Mouse (Mus musculus) kidney, postnatal 0 days (tissue): ENCODE measurements around the gene Erbb2. TPM values are rescaled to one million over a fixed set of nuclear protein-coding genes. Genes with fewer than 3 reads are reported as not detected.

Experiments used
- ATAC-seq: fragments of 200-750 bp; cut with Nextera tagmentation; replicated peaks from 2 replicates; pipeline ENCODE4 v1.8.0; 2017; ENCODE audit warnings: low read depth, moderate number of reproducible peaks, moderate TSS enrichment, moderate library complexity; ENCODE audit not compliant: low FRiP score
- DNase-seq: peaks from one replicate; pipeline ENCODE4 v3.0.0-alpha.2; 2016; ENCODE audit warnings: low spot score
- H3K27ac ChIP-seq: fragments of 300-500 bp; sonication (generic); 2 replicates; pipeline ENCODE4 v1.5.1; 2014; ENCODE audit warnings: mild to moderate bottlenecking
- H3K27me3 ChIP-seq: fragments of 300-500 bp; sonication (generic); 2 replicates; pipeline ENCODE4 v1.6.1; 2014; ENCODE audit warnings: low read length, mixed read lengths; ENCODE audit not compliant: insufficient read depth
- H3K36me3 ChIP-seq: fragments of 300-500 bp; sonication (generic); 2 replicates; pipeline ENCODE4 v1.6.1; 2014; ENCODE audit warnings: low read length, mixed read lengths; ENCODE audit not compliant: insufficient read depth
- H3K4me1 ChIP-seq: fragments of 300-500 bp; sonication (generic); replicated peaks from 2 replicates; pipeline ENCODE4 v1.6.1; 2014; ENCODE audit warnings: antibody characterized with exemption, low read length, mixed read lengths; ENCODE audit not compliant: insufficient read depth
- H3K4me2 ChIP-seq: fragments of 300-500 bp; sonication (generic); 2 replicates; pipeline ENCODE4 v1.6.1; 2014; ENCODE audit warnings: mild to moderate bottlenecking, low read length, moderate library complexity, mixed read lengths
- H3K4me3 ChIP-seq: fragments of 300-500 bp; sonication (generic); replicated peaks from 2 replicates; pipeline ENCODE4 v1.5.1; 2014; ENCODE audit warnings: low read depth, low read length
- H3K9ac ChIP-seq: fragments of 300-500 bp; sonication (generic); 2 replicates; pipeline ENCODE4 v1.6.1; 2014; ENCODE audit warnings: low read depth, low read length
- H3K9me3 ChIP-seq: fragments of 300-500 bp; sonication (generic); replicated peaks from 2 replicates; pipeline ENCODE4 v1.6.1; 2016; ENCODE audit warnings: low read length, inconsistent platforms, mixed read lengths
- CTCF ChIP-seq: IDR thresholded peaks from 2 replicates; pipeline ENCODE4 v1.5.1; 2016; ENCODE audit warnings: antibody characterized with exemption, low read depth, mild to moderate bottlenecking, moderate library complexity
- WGBS: fragments of 180-500 bp; shearing (Covaris S2); extraction: QIAGEN DNeasy Blood & Tissue Kit; methylation state at CpG from one replicate; pipeline ENCODE4 v1.1.7; 2014; 5-methylcytosine and 5-hydroxymethylcytosine counted together
- polyA plus RNA-seq: library from polyadenylated mRNA; unstranded; fragments of >200 nt; fragmentation: Nextera tagmentation; extraction: Ambion mirVana; gene quantifications from 2 replicates; pipeline ENCODE4 v1.2.1, GENCODE M21; 2015

The Erbb2 gene
- polyA plus RNA-seq, 1 experiment from 2014 or later: 36.1 TPM

DNA sequence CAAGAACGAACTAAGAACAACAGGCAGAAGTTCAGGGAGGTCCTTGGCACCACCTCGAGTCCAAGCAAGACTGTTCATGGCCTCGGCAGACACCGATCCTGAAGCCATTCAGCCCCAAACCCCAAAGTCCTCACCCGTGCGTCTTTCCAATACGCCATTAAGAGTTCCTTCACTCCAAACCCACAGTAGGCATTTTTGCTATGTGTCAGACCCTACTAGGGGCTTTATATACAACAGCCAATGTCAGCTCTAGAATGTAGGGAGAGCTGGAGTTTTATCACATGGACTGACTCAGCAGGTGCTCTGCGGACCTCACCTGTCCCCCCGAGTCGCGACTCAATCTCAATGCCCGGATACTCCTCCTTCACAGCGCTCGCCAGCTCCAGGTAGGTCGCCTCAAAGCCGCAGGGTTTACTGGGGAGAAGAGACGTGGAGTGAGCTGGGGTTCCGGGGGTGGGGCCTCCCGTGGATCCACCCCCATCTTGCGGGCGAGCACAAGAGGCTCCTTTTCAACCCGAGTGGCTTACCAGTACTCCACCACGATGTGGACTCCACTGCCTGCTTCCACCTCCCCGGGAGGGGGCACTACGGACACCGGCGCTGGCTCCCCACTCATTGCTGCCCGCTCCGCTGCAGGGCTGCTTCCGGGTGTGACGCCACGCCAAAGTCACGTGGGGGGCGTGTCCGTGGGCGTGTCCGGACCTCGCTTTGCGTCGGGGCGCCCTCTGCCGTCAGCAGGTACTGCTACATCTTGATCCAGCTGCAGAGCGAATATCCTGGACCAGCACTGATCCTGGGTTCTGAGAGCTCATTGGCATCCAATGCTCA lies 26.3 kb downstream of the Erbb2 start, which contains the start of gene Mien1:
Gene Mien1 (minus strand): TSS at position 661 of the 828 bp plus-strand sequence.
- DNase-seq (peak; percentile 95), ATAC-seq (peak; percentile 93)
- H3K9me3 ChIP-seq: no peaks in the 10 kb centered on the region
- H3K4me1 ChIP-seq: no peaks in the 10 kb centered on the region; the same call in 1 of the 2 replicates
- 2% methylated on average over 43 of the region's 43 CpGs for WGBS
- peak within 1 kb of the TSS; percentile 62 for H3K4me3 ChIP-seq
- H3K4me2 ChIP-seq: peak within 1 kb of the TSS; percentile 95
- H3K9ac ChIP-seq: peak within 1 kb of the TSS; percentile 70
- peaks cover 22% of the 10 kb centered on the region for H3K36me3 ChIP-seq
- peak; percentile 98 for TF ChIP-seq CTCF
- H3K27me3 ChIP-seq: no peaks in the 10 kb centered on the region
- H3K27ac ChIP-seq: peak within 1 kb of the TSS; percentile 66

GRCm38 (mm10) chr11:98443688-98444087 lies 31.4 kb downstream of the Erbb2 start:
- Histone ChIP-seq H3K36me3 (no peaks in the 10 kb centered on the region), H3K9ac (no peak overlapping the region), H3K4me1 (peaks cover 6% of the 10 kb centered on the region; the same call in 1 of the 2 replicates), H3K4me2 (no peak overlapping the region), H3K27me3 (no peaks in the 10 kb centered on the region), H3K27ac (no peak overlapping the region), H3K4me3 (no peak overlapping the region), H3K9me3 (no peaks in the 10 kb centered on the region)
- 96% methylated on average over 1 of the region's 1 CpGs for WGBS
- no peak for ATAC-seq
- TF ChIP-seq CTCF: 0 out of 2 replicates have a peak, but pooled peaks have one; percentile 19
- no peak for DNase-seq

DNA sequence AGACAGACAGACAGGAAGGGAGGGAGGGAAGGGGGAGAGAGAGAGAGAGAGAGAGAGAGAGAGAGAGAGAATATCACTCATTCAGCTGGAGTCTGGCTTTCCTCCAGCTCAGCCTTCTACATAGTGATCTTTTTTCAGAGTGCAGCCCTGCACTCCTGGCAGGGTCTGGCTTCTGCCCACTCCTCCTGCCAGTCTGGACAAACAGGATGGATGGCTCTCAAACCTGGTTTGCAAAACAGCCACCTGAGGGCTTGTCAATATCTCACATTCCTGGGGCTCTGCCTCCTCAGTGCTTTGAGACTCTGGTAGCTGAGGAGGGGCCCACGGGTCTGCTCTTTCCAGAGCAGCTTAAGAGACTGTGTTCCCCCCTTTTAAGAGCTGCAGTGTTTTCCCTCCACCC lies 33.0 kb downstream of the Erbb2 start:
- 25% methylated on average over 1 of the region's 1 CpGs for WGBS
- Histone ChIP-seq H3K27me3 (no peaks in the 10 kb centered on the region), H3K4me1 (peaks cover 6% of the 10 kb centered on the region; the same call in 1 of the 2 replicates), H3K9me3 (no peaks in the 10 kb centered on the region), H3K9ac (no peak overlapping the region), H3K36me3 (no peaks in the 10 kb centered on the region), H3K27ac (peak overlapping the region; percentile 96), H3K4me2 (no peak overlapping the region), H3K4me3 (no peak overlapping the region)
- DNase-seq (no peak), ATAC-seq (no peak)
- no peak for TF ChIP-seq CTCF

- H3K4me1 ChIP-seq: peaks cover 6% of the 10 kb centered on the region; the same call in 1 of the 2 replicates
- no peak overlapping the region for H3K4me2 ChIP-seq
- no peaks in the 10 kb centered on the region for H3K9me3 ChIP-seq
- DNase-seq: no peak
- no peak overlapping the region for H3K4me3 ChIP-seq
- H3K27ac ChIP-seq: peak overlapping the region; percentile 96
- H3K36me3 ChIP-seq: no peaks in the 10 kb centered on the region
- H3K27me3 ChIP-seq: no peaks in the 10 kb centered on the region
- WGBS: 34% methylated on average over 4 of the region's 4 CpGs
- no peak overlapping the region for H3K9ac ChIP-seq
- TF ChIP-seq CTCF: no peak
- ATAC-seq: no peak
These were observed 33.4 kb downstream of the Erbb2 start for GRCm38 (mm10) chr11:98445679-98446078.

- Histone ChIP-seq H3K4me2 (peak within 1 kb of the TSS; percentile 54), H3K36me3 (0 out of 2 replicates have a peak, but pooled peaks cover 4% of the 10 kb centered on the region), H3K9ac (peak within 1 kb of the TSS; percentile 66), H3K9me3 (no peaks in the 10 kb centered on the region), H3K4me1 (peaks cover 6% of the 10 kb centered on the region; the same call in 1 of the 2 replicates), H3K27me3 (no peaks in the 10 kb centered on the region), H3K27ac (peak within 1 kb of the TSS; percentile 96), H3K4me3 (peak within 1 kb of the TSS; percentile 42)
- no peak for TF ChIP-seq CTCF
- ATAC-seq (no peak), DNase-seq (peak; percentile 69)
- 6% methylated on average over 5 of the region's 5 CpGs for WGBS
These were observed 33.9 kb downstream of the Erbb2 start, which contains the start of gene Grb7 for GRCm38 (mm10) chr11:98446213-98446561. TSS of gene Grb7 (plus strand) at chr11:98446394.

GRCm38 (mm10) chr11:98446562-98447474 lies 34.5 kb downstream of the Erbb2 start:
- TF ChIP-seq CTCF: no peak
- H3K27ac ChIP-seq: peak overlapping the region; percentile 96

More at GRCm38 (mm10) chr11:98446562-98447474, 34.5 kb downstream of the Erbb2 start:
- Histone ChIP-seq H3K4me1 (peaks cover 6% of the 10 kb centered on the region; the same call in 1 of the 2 replicates), H3K4me2 (peak overlapping the region; percentile 54), H3K36me3 (0 out of 2 replicates have a peak, but pooled peaks cover 6% of the 10 kb centered on the region), H3K9ac (peak overlapping the region; percentile 66), H3K27me3 (no peaks in the 10 kb centered on the region), H3K9me3 (no peaks in the 10 kb centered on the region), H3K4me3 (peak overlapping the region; percentile 42)
- DNase-seq (peak; percentile 74), ATAC-seq (peak; percentile 77)
- WGBS: 2% methylated on average over 33 of the region's 33 CpGs
